17 mouse cellular contexts compared by ENCODE assay signal in the genomic region with DNA sequence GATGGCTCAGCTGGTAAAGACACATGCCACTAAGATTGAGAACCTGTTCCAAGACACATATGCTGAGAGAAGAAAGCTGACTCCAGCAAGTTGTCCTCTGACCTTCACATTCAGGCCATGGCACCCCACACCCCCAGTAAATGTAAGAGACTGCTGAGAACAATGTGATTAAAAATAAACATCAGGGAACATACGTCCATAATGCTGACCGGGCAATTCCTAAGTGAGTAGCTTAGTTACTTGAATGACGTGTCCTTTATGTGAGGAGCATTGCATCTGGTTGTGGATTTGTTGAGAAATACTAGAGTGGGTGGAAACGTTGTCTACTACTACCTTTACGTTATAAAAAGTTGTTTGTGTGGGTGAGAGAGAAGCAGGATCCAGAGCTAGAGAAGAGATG.
"Had no signal": no experiment of that assay in that cellular context is flagged by ENCODE, and none has a peak within 500 bp of the region (broad histone marks: within the 10 kb centered on the region; RNA-seq: fewer than 3 reads in every experiment).

No protein-coding gene starts in this region.

- H3K27me3 ChIP-seq: heart, embryonic 12.5 days; heart, embryonic 13.5 days; heart, embryonic 15.5 days; hindbrain, embryonic 12.5 days; hindbrain, embryonic 13.5 days; hindbrain, embryonic 15.5 days; intestine, embryonic 15.5 days; kidney, embryonic 15.5 days had no signal

- ATAC-seq: hindbrain, embryonic 16.5 days; inflammation-experienced regulatory T-cells, adult 6 months; intestine, embryonic 15.5 days had no signal

- H3K9ac ChIP-seq: heart, embryonic 12.5 days; heart, embryonic 13.5 days; heart, embryonic 15.5 days; hindbrain, embryonic 12.5 days; hindbrain, embryonic 13.5 days; hindbrain, embryonic 14.5 days; hindbrain, embryonic 15.5 days; intestine, embryonic 15.5 days; kidney, embryonic 15.5 days had no signal

- H3K27ac ChIP-seq: heart, embryonic 10.5 days; heart, embryonic 13.5 days; heart, embryonic 15.5 days; hindbrain, embryonic 10.5 days; hindbrain, embryonic 12.5 days; hindbrain, embryonic 13.5 days; hindbrain, embryonic 14.5 days; hindbrain, embryonic 15.5 days; hindbrain, postnatal 0 days; intestine, embryonic 15.5 days; kidney, embryonic 15.5 days; kidney, postnatal 0 days; layer of hippocampus, adult 2 months had no signal

- H3K4me3 ChIP-seq: heart, embryonic 10.5 days; heart, embryonic 12.5 days; heart, embryonic 13.5 days; heart, embryonic 15.5 days; hindbrain, embryonic 10.5 days; hindbrain, embryonic 12.5 days; hindbrain, embryonic 13.5 days; hindbrain, embryonic 15.5 days; intestine, embryonic 15.5 days; kidney, embryonic 15.5 days; layer of hippocampus, adult 2 months had no signal

- H3K4me2 ChIP-seq: heart, embryonic 11.5 days; heart, embryonic 12.5 days; heart, embryonic 13.5 days; heart, embryonic 15.5 days; hindbrain, embryonic 12.5 days; hindbrain, embryonic 13.5 days; hindbrain, embryonic 14.5 days; hindbrain, embryonic 15.5 days; intestine, embryonic 15.5 days; kidney, embryonic 15.5 days had no signal

- H3K4me1 ChIP-seq: heart, embryonic 10.5 days; heart, embryonic 12.5 days; heart, embryonic 13.5 days; heart, embryonic 15.5 days; hindbrain, embryonic 10.5 days; hindbrain, embryonic 12.5 days; hindbrain, embryonic 13.5 days; hindbrain, embryonic 15.5 days; intestine, embryonic 15.5 days; kidney, embryonic 15.5 days had no signal

- H3K9me3 ChIP-seq: heart, embryonic 13.5 days; heart, embryonic 15.5 days; hindbrain, embryonic 15.5 days; intestine, embryonic 15.5 days; kidney, embryonic 15.5 days had no signal
